Mouse (Mus musculus) cortical plate, adult 2 months (tissue): Measurements from ENCODE around the gene A130010J15Rik. TPM values are rescaled to one million over a fixed set of nuclear protein-coding genes. Genes with fewer than 3 reads are reported as not detected.

Experiments
- H3K27ac ChIP-seq: fragments of 200-500 bp; 2 replicates; pipeline ENCODE4 v1.5.1; 2012; ENCODE audit warnings: low read length, control low read depth, inconsistent platforms; ENCODE audit not compliant: insufficient read depth
- H3K4me1 ChIP-seq: fragments of 200-500 bp; 2 replicates; pipeline ENCODE4 v1.6.1; 2011; ENCODE audit warnings: low read length; ENCODE audit not compliant: control insufficient read depth, insufficient read depth
- H3K4me3 ChIP-seq: fragments of 200-500 bp; 2 replicates; pipeline ENCODE4 v1.5.1; 2011; ENCODE audit warnings: mild to moderate bottlenecking, low read length, control low read depth; ENCODE audit not compliant: insufficient read depth
- CTCF ChIP-seq: fragments of 200-500 bp; IDR thresholded peaks from 2 replicates; pipeline ENCODE4 v1.5.1; 2011; ENCODE audit warnings: mild to moderate bottlenecking, control low read depth, low read length; ENCODE audit not compliant: insufficient read depth; ENCODE audit errors: extremely low read depth
- POLR2A ChIP-seq: fragments of 200-500 bp; IDR thresholded peaks from 2 replicates; pipeline ENCODE4 v1.6.1; 2011; ENCODE audit warnings: mild to moderate bottlenecking, low read length, control low read depth; ENCODE audit not compliant: insufficient read depth; ENCODE audit errors: extremely low read depth
- polyA plus RNA-seq: library from polyadenylated mRNA; depleted of rRNA; stranded (reverse); fragments of >200 nt; gene quantifications from 2 replicates; pipeline ENCODE4 v1.2.3, GENCODE M21; 2012

The A130010J15Rik gene
- polyA plus RNA-seq, 1 experiment: 3.7 TPM

DNA sequence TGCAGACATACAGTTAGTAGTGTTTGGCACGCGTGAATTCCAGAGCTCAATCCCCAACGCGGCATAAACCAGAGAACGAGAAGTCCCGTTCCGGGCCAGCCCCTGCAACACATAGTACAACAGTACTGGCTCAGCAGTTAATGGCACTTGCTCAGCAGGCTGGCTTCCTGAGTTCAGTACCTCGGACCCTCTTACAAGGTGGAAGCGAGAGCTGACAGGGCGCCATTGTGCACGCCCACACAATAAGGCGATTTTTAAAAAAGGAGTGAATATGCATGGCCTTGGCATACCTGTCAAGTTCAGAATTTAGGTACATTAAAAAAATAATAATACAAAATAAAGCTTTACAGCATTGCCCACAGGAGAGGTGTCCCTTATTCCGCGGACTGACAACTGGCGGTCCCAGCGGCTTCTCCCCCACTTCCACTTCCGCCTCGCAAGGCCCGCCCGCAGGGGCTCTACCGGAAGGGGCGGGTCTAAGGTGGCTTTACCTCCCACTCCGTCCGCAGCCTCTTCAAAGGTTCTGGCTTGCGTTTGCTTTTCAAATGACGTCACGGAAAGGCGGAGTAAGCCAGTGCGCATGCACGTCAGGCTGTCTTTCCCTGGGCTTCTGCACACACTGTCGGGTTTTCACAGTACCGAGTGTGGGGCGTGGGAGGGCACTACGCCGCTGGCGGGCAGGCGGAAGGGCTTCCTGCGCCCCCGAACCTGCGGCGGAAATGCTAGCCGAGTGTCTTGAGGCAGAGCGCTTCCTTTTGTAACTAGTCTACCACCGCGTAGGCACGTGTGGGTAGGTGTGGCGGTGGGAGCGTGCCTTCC, 5.4 kb downstream of the A130010J15Rik start:
- H3K4me1 ChIP-seq: peaks cover 3% of the 10 kb centered on the region; the same call in 1 of the 2 replicates
- TF ChIP-seq POLR2A (peak; percentile 92), CTCF (no peak)
- H3K4me3 ChIP-seq: peak overlapping the region; percentile 75
- H3K27ac ChIP-seq: peak overlapping the region; percentile 40

DNA sequence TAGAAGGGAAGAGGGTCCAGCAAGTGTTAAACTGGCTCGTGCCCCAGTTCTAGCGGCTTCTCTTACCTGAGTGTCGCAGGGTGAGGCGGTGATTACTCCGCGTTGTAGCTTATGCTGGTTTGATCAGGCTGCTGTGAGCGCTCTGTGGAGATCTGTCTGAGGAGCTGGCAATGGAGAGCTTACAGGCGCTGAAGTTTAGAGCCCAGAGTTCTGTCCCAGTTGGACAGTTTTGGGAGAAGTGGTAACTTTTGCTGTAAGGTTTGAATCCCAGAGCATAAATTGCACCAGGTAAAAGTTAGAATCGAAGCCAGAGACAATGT, 5.9 kb downstream of the A130010J15Rik start:
- Histone ChIP-seq H3K4me1 (peaks cover 3% of the 10 kb centered on the region; the same call in 1 of the 2 replicates), H3K4me3 (peak overlapping the region; percentile 75), H3K27ac (peak overlapping the region; percentile 30)
- TF ChIP-seq POLR2A (no peak), CTCF (no peak)

DNA sequence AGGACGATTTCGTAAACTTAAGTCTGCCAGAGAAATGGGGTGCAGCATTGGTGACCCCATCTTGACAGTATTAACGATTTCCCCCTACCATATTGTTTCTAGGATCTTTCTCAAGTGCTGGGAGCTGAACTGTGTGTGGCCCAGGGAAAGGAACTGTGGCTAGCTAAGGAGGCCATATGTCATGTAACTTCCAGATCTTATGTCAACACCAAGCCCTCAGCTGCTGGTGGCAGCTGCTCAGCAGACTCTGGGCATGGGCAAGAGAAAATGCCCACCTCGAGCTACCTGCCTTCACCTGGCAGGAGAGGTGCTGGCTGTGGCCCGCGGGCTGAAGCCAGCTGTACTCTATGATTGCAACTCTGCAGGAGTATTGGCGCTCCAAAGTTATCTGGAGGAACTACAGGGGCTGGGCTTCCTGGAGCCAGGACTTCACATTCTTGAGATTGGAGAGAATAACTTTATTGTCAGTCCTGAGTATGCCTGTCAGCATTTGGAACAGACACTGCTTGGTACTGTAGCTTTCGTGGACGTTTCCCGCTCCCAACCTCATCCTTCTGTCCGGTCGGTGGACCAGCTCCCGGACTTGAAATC, 6.4 kb downstream of the A130010J15Rik start:
- Histone ChIP-seq H3K27ac (no peak overlapping the region), H3K4me1 (peaks cover 3% of the 10 kb centered on the region; the same call in 1 of the 2 replicates)
- TF ChIP-seq CTCF (no peak), POLR2A (no peak)

DNA sequence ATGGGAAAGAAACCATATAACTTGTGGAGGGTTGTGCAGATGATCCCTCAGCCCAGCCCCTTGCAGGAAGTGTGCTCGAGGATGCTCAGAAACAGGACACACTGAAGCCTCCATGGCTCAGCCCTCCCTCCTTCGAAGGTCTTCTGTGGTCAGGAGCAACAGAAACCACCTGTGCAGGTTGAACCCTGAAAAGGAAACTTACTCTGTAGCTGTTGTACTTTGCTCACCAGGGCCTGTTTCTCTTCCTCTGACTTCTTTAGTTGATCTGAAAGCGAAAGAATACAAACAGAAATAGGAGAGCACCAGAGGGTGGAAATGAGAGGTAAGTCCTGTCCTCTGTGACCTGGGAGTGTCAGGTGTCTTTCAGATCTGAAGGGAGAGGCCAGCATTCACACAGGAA, 13.3 kb downstream of the A130010J15Rik start:
- no peak overlapping the region for H3K4me3 ChIP-seq
- no peak for TF ChIP-seq POLR2A
- TF ChIP-seq CTCF: no peak
- H3K4me1 ChIP-seq: no peaks in the 10 kb centered on the region
- H3K27ac ChIP-seq: no peak overlapping the region

More for the DNA sequence above, 6.4 kb downstream of the A130010J15Rik start:
- H3K4me3 ChIP-seq: peak overlapping the region; percentile 75; the same call in 1 of the 2 replicates

DNA sequence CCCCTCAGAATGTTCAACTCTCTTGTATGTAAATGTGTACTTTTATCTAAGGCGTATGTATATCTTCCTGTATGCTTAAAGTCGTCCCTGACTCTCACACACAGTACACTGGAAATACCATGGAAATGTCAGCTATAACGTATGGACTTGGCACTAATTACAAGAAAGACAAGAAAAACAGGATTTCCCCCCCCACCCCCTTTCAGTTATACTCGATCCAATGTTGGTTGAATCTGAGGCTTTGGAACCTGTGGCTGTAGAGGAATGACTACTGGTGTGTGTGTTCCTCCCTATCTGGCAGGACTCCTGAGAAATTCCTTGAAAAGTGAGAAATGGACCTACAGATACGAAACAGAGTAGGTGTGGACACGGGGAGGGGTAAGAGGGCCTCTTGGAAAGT, 20.4 kb downstream of the A130010J15Rik start:
- H3K4me1 ChIP-seq: no peaks in the 10 kb centered on the region
- no peak for TF ChIP-seq CTCF
- TF ChIP-seq POLR2A: no peak
- no peak overlapping the region for H3K4me3 ChIP-seq
- H3K27ac ChIP-seq: peak overlapping the region; percentile 13; the same call in 1 of the 2 replicates

DNA sequence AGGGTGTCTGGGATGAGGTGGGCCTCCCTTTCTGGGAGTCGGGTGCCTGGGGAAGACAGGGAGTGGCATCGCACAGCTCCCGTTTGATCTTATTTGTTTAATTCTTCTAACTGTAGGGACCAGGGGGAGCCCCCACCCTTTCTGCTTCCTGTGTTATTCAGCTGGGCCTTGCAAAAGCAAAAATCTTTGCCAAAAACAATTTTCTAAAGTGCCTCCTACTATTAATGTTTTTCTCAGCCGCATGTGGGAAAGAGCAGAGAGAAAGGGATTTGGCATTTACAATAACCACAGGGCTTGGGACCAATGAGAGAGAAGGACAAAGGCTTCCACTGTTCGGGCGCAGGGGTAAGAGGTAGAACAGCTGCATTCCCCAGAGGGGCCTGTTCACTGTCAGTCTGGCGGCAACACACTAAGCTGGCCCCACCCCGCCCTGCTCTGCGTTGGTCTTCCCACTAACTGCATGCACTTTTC, 21.3 kb downstream of the A130010J15Rik start:
- TF ChIP-seq POLR2A (no peak), CTCF (no peak)
- Histone ChIP-seq H3K27ac (peak overlapping the region; percentile 13), H3K4me3 (no peak overlapping the region), H3K4me1 (no peaks in the 10 kb centered on the region)

DNA sequence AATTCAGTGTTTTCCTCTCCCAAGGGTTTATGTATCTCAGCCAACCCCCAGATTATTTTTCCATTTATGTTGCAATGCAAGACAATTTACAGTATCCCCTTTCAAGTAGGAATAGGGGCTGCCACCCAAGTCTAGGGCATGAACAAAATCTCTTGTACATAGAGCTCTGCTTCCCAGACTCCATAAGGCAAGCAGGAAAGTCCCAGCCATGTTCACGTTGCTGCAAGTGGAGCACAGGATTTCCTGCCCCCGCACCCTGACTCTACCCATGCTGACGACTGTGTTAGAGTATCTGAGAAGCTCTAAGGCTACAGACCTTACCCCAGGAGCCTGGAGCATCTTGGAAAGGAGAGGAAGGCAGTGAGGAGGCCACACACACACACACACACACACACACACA, 21.9 kb downstream of the A130010J15Rik start:
- peak overlapping the region; percentile 13; the same call in 1 of the 2 replicates for H3K27ac ChIP-seq
- no peaks in the 10 kb centered on the region for H3K4me1 ChIP-seq
- TF ChIP-seq POLR2A (no peak), CTCF (no peak)
- no peak overlapping the region for H3K4me3 ChIP-seq

DNA sequence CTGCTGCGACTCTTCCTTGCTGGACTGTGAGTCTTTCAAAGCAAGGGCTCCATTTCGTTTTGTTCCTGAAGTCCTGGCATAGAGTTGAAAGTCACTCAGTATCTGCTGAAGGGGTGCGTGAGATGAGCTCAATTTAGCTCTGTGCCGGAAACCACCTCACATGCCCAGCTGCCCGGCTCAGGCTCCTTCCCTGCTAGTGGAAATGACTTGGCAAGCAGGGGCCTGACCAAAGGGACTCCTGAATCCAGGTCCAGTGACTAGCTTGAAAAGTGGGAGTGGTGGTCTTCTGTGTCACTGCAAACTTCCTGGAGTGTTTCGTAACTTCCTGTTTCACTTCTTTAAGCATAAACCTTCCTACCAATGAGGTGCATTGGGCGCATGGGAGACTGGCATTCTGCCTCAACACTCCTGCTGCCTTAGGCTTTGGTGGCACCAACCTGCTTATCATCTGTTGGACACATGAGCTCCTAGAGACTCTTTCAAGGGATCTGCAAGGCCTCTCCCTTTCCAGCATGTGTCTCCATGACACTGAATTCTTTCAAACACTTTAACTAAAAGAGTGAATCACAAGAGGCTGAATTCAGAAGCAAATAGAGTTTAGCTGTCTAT, 23.9 kb downstream of the A130010J15Rik start:
- TF ChIP-seq CTCF (no peak), POLR2A (no peak)
- Histone ChIP-seq H3K4me3 (no peak overlapping the region), H3K4me1 (no peaks in the 10 kb centered on the region), H3K27ac (no peak overlapping the region)

DNA sequence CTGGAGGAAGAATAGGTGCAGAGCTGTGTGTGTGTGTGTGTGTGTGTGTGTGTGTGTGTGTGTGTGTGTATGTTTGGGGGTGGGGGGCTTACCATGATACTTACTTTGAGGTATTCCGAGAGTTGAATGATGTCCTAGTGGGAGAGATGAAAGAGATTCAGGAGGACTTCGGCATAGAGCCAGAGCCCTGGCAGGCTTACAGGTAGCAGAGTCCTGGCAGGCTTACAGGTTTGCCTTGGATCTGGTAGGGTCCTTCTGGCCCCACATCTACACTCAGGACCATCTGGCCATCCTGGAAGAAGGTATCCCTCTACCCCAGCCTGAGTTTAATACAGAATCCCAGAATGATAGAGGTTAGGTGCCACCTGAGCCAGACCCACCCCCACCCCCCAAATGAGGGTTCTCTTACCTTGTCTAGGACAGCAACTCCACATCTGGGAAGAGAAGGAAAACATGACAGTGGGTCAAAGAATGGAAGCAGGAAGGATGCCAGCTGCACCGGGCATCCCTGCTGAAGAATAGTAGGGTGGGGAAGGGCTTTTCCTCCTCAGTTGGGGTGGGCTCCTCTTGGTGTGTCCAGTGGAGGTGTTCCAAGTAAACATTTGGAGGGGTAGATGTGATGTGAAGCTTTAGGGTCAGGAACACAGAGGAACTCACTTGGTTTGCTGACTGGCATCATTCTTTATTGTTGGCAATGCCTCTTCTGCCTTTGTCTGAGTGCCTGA, 26.7 kb downstream of the A130010J15Rik start:
- no peak overlapping the region for H3K27ac ChIP-seq
- TF ChIP-seq CTCF (no peak), POLR2A (no peak)
- H3K4me3 ChIP-seq: no peak overlapping the region
- no peaks in the 10 kb centered on the region for H3K4me1 ChIP-seq
